Mouse (Mus musculus) lung, embryonic 16.5 days (tissue): Measurements from ENCODE around the gene Zfp667. TPM values are rescaled to one million over a fixed set of nuclear protein-coding genes. Genes with fewer than 3 reads are reported as not detected.
"Not testable (repeated sequence)": the region's sequence is repeated elsewhere in the genome, so short reads cannot be mapped to it uniquely, and the experiment has no call there.

Experiments used
- ATAC-seq: fragments of 200-750 bp; cut with Nextera tagmentation; 2 replicates; pipeline ENCODE4 v1.8.0; 2017; ENCODE audit warnings: low read depth, mild to moderate bottlenecking, moderate library complexity
- H3K27ac ChIP-seq: fragments of 300-500 bp; sonication (generic); 2 replicates; pipeline ENCODE4 v1.5.1; 2014; ENCODE audit warnings: mild to moderate bottlenecking, control low read depth, low read length
- H3K27me3 ChIP-seq: fragments of 300-500 bp; sonication (generic); 2 replicates; pipeline ENCODE4 v1.6.1; 2014; ENCODE audit warnings: low read depth, low read length, mixed read lengths; ENCODE audit not compliant: control insufficient read depth, insufficient read depth
- H3K36me3 ChIP-seq: fragments of 300-500 bp; sonication (generic); 2 replicates; pipeline ENCODE4 v1.6.1; 2014; ENCODE audit warnings: low read length; ENCODE audit not compliant: control insufficient read depth, insufficient read depth
- H3K4me1 ChIP-seq: fragments of 300-500 bp; sonication (generic); replicated peaks from 2 replicates; pipeline ENCODE4 v1.6.1; 2014; ENCODE audit warnings: low read length, mixed read lengths; ENCODE audit not compliant: control insufficient read depth, insufficient read depth
- H3K4me2 ChIP-seq: fragments of 300-500 bp; sonication (generic); 2 replicates; pipeline ENCODE4 v1.6.1; 2014; ENCODE audit warnings: low read depth, low read length, control low read depth
- H3K4me3 ChIP-seq: fragments of 300-500 bp; sonication (generic); 2 replicates; pipeline ENCODE4 v1.5.1; 2014; ENCODE audit warnings: mild to moderate bottlenecking, low read length, control low read depth
- H3K9ac ChIP-seq: fragments of 300-500 bp; sonication (generic); 2 replicates; pipeline ENCODE4 v1.6.1; 2014; ENCODE audit warnings: low read length, control low read depth
- H3K9me3 ChIP-seq: fragments of 300-500 bp; sonication (generic); 2 replicates; pipeline ENCODE4 v1.6.1; 2016; ENCODE audit warnings: low read length; ENCODE audit not compliant: control insufficient read depth
- WGBS: fragments of 180-500 bp; shearing (Covaris S2); extraction: QIAGEN DNeasy Blood & Tissue Kit; methylation state at CpG from one replicate; pipeline ENCODE4 v1.1.7; 2014; 5-methylcytosine and 5-hydroxymethylcytosine counted together
- polyA plus RNA-seq: library from polyadenylated mRNA; unstranded; fragments of >200 nt; fragmentation: Nextera tagmentation; extraction: Ambion mirVana; gene quantifications from 2 replicates; pipeline ENCODE4 v1.2.1, GENCODE M21; 2015

The Zfp667 gene
- polyA plus RNA-seq, 1 experiment from 2014 or later: 6.9 TPM

DNA sequence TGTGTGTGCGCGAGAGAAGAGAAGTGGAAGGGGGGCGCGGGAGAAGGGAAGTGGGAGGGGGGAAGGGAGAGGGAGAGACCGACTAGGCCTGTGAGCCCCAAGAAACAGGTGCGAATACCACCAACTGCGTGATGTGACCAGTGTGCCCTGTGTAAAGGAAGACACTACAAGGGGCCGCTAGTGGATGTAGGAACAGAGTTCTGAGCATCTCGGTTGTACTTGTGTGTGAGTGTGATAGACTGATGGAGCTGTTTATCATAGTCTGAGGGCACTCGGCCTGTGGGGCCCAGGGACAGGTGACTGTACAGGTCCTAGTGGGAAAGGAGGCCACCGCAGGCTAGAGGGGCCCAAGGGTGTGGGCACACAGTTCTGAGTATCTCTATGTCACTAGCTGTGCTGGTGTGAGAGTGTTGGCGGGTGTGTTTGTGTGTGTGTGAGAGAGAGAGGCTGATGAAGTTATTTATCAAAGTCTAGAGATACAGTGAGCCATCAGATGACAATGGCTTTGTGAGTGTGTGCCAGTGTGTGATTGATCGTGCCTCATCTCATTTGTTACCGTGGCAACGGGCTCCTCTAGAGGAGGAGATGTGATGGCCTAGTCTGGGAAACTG is 647 bp downstream of the Zfp667 start:
- no peaks in the 10 kb centered on the region for H3K9me3 ChIP-seq
- no peaks in the 10 kb centered on the region for H3K27me3 ChIP-seq
- no peak; the same call in none of the 2 replicates for ATAC-seq
- 15% methylated on average over 15 of the region's 15 CpGs for WGBS
- peak overlapping the region; percentile 64 for H3K4me3 ChIP-seq
- peaks cover 2% of the 10 kb centered on the region; the same call in 1 of the 2 replicates for H3K4me1 ChIP-seq
- H3K4me2 ChIP-seq: peak overlapping the region; percentile 76
- no peaks in the 10 kb centered on the region for H3K36me3 ChIP-seq
- H3K9ac ChIP-seq: peak overlapping the region; percentile 59
- H3K27ac ChIP-seq: no peak overlapping the region

DNA sequence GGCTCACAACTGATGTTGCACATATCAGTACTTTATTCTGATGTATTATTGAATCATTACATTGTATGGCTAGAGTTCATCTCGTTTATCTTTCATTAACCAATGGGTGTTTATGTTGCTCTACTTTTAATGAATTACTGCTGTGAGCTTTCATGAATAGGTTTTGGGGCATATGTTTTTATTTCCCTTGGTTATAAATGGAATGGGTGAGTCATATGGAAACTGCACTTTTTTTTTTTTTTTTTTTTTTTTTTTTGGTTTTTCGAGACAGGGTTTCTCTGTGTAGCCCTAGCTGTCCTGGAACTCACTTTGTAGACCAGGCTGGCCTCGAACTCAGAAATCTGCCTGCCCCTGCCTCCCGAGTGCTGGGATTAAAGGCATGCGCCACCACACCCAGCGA is 4.7 kb downstream of the Zfp667 start:
- 87% methylated on average over 5 of the region's 6 CpGs for WGBS
- H3K36me3 ChIP-seq, H3K9me3 ChIP-seq, H3K9ac ChIP-seq, H3K27me3 ChIP-seq, H3K4me2 ChIP-seq, H3K27ac ChIP-seq, ATAC-seq, H3K4me1 ChIP-seq, H3K4me3 ChIP-seq: not testable (repeated sequence)

DNA sequence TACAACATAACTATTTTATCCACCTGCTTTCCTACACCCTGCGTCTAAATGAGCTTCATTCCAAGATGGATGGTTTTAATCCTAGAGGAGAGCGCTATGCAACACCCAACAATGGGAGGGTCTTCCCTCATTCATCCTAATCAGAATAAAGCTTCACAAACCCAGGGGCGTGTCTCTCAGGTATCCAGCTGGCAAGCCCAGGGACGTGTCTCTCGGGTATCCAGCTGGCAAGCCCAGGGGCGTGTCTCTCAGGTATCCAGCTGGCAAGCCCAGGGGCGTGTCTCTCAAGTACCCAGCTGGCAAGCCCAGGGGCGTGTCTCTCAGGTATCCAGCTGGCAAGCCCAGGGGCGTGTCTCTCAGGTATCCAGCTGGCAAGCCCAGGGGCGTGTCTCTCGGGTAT is 14.4 kb downstream of the Zfp667 start:
- H3K4me2 ChIP-seq, H3K4me1 ChIP-seq, H3K9ac ChIP-seq, H3K27ac ChIP-seq, H3K27me3 ChIP-seq, H3K9me3 ChIP-seq, H3K4me3 ChIP-seq, ATAC-seq: not testable (repeated sequence)
- peaks cover 17% of the 10 kb centered on the region for H3K36me3 ChIP-seq
- WGBS: 63% methylated on average over 11 of the region's 11 CpGs

DNA sequence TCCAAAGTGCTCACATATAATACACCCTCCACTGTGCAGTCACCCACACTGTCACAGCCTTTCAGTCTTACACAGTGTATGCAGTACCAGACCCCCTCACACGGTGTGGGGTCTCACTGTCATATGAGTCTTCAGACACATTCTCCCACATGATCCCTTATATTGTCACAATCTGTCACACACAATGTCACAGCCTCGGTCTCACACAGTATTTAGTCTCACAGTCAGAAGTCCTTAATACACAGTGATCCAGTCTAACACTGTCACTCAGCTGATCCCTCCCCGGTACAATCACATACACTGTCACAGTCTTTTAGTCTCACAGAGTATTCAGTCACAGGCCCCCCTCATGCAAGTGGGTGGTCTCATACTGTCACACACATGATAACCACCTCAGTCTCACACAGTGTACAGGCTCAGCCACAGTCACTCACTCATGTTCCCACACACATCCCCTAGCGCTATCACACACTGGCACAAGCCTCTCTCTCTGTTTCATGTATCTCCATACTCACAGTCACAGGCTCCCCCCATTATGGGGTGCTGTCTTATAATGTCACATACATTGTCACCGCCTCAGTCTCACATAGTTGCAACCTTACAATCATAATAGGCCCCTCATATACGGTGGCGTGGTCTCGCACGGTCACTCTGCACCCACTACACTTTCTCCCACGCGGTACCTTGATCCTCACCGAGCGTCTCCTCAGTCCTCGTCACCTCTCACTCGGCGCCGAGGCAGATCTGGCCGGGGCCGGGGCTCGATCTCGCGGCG is 44.3 kb downstream of the Zfp667 start:
- Histone ChIP-seq H3K9me3 (no peaks in the 10 kb centered on the region), H3K4me2 (peak overlapping the region; percentile 75), H3K4me1 (peaks cover 5% of the 10 kb centered on the region; the same call in 1 of the 2 replicates), H3K27me3 (no peaks in the 10 kb centered on the region), H3K4me3 (peak overlapping the region; percentile 62), H3K36me3 (peaks cover 2% of the 10 kb centered on the region; the same call in 1 of the 2 replicates), H3K9ac (peak overlapping the region; percentile 84), H3K27ac (peak overlapping the region; percentile 83)
- ATAC-seq: peak; percentile 77
- WGBS: 12% methylated on average over 23 of the region's 23 CpGs

GRCm38 (mm10) chr7:6331233-6331956 is 45.0 kb downstream of the Zfp667 start, which contains the start of gene Zfp583:
Gene Zfp583 (minus strand): TSS chr7:6331285.
- peak; percentile 96 for ATAC-seq
- H3K4me1 ChIP-seq: peaks cover 5% of the 10 kb centered on the region; the same call in 1 of the 2 replicates
- H3K27me3 ChIP-seq: no peaks in the 10 kb centered on the region
- peak within 1 kb of the TSS; percentile 83 for H3K27ac ChIP-seq
- H3K9ac ChIP-seq: peak within 1 kb of the TSS; percentile 84
- peak within 1 kb of the TSS; percentile 62 for H3K4me3 ChIP-seq
- no peaks in the 10 kb centered on the region for H3K9me3 ChIP-seq
- H3K36me3 ChIP-seq: no peaks in the 10 kb centered on the region
- WGBS: 5% methylated on average over 30 of the region's 31 CpGs
- peak within 1 kb of the TSS; percentile 75 for H3K4me2 ChIP-seq

- H3K27me3 ChIP-seq: no peaks in the 10 kb centered on the region
Observed at GRCm38 (mm10) chr7:6339865-6340264, 53.5 kb downstream of the Zfp667 start.

GRCm38 (mm10) chr7:6343501-6344071 is 57.2 kb downstream of the Zfp667 start, which contains the start of gene Gm3854:
Gene Gm3854 (plus strand): TSS chr7:6343759.
- under 1% methylated on average over 26 of the region's 26 CpGs for WGBS
- Histone ChIP-seq H3K27ac (no peak within 1 kb of the TSS), H3K4me2 (peak within 1 kb of the TSS; percentile 52), H3K27me3 (no peaks in the 10 kb centered on the region), H3K36me3 (no peaks in the 10 kb centered on the region), H3K4me1 (no peaks in the 10 kb centered on the region), H3K4me3 (peak within 1 kb of the TSS; percentile 71), H3K9ac (peak within 1 kb of the TSS; percentile 73), H3K9me3 (no peaks in the 10 kb centered on the region)
- ATAC-seq: peak; percentile 92

More at GRCm38 (mm10) chr7:6339865-6340264, 53.5 kb downstream of the Zfp667 start:
- H3K4me2 ChIP-seq: no peak overlapping the region
- H3K9ac ChIP-seq: no peak overlapping the region
- H3K4me1 ChIP-seq: no peaks in the 10 kb centered on the region
- no peak overlapping the region for H3K4me3 ChIP-seq
- H3K9me3 ChIP-seq: no peaks in the 10 kb centered on the region
- WGBS: 71% methylated on average over 5 of the region's 5 CpGs
- ATAC-seq: no peak
- H3K36me3 ChIP-seq: no peaks in the 10 kb centered on the region
- no peak overlapping the region for H3K27ac ChIP-seq

DNA sequence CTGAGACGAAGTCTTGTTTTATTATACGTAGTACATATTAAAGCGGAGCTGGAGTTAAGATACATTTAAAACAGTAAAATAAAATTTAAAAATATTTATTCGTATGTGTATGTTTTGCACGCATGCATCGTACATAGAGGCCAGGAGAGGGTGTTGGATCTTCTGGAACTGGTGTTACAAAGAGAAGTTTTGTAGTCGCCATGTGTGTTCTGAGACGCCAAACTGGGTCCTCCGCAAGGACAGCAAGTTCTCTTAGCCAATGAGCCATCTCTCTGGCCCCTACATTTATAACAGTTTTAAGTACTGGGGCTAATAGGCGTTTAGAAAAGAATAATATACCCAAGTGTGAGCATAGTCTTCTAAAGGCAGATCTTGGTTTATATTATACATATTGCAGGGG is 57.7 kb downstream of the Zfp667 start:
- Histone ChIP-seq H3K4me3 (peak overlapping the region; percentile 71), H3K4me2 (peak overlapping the region; percentile 52), H3K4me1 (no peaks in the 10 kb centered on the region), H3K27ac (no peak overlapping the region), H3K36me3 (no peaks in the 10 kb centered on the region), H3K9ac (peak overlapping the region; percentile 73), H3K27me3 (no peaks in the 10 kb centered on the region), H3K9me3 (no peaks in the 10 kb centered on the region)
- WGBS: 26% methylated on average over 10 of the region's 10 CpGs
- ATAC-seq: no peak
